Mouse (Mus musculus): ENCODE results near the gene Ccdc69.

The Ccdc69 gene

DNA sequence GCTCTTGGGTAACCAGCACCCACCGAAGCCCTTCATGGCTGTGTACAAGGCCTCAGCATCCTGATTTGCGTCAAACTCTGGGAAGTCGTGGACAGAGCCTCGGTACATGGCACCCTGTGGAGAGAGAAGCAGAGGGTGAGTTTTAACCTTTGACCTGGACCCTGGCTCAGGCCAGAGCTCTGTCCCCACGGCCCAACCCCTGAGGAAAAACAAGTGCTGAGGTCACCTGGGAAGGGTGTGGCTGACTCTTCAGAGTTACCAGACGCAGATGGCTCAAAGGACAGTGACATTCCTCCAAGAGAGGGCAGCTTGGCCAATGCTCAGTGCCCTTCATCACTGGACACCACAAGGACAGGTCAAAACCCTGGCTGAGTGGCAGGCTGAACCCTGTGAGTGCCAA, 64.1 kb downstream of the Ccdc69 start:
- DNase-seq (ENCODE audit: extremely low spot score, low read depth, low spot score) = no peak

DNA sequence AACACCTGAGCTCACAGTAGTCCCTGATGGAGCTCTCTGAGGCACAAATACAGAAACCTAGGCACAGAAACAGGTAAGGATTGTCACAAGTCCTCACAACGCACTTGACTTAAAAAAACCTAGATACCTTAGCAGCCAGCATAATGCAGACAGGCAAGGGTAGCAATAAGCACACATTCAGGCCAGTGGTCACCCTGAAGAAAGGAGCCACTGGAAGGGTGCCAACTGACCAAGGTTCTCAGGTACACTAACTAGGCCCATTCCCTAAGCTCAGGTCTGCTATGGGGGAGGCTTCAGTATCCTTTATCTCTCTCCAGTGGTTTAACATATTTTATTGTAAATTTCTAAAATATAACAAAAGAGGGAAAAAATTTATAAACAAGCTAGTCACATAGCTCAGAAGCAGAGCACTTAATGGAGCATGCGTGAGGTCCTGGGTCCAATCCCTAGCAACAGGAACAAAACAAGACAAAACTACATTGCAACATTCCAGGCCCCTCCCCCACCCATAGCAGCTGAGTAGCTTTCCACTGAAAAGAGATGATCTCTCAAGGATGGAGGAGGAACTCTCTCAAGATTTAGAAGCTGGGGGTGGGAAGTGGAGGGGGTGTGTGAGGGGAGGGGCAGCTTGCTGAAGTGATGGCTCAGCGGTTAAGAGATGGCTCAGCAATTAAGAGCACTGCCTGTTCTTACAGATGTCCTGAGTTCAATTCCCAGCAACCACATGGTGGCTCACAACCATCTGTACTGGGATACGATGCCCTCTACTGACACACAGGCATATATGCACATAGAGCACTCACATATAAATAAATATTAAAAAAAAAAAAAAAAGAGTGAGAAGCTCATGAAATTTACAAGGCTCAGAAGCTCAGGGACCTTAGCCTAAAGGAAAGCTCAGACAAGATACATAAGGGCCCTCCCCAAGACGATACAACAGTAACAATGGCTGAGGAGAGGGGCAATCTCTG, 65.1 kb downstream of the Ccdc69 start:
- no peak for DNase-seq (ENCODE audit: extremely low spot score, low read depth, low spot score)

DNA sequence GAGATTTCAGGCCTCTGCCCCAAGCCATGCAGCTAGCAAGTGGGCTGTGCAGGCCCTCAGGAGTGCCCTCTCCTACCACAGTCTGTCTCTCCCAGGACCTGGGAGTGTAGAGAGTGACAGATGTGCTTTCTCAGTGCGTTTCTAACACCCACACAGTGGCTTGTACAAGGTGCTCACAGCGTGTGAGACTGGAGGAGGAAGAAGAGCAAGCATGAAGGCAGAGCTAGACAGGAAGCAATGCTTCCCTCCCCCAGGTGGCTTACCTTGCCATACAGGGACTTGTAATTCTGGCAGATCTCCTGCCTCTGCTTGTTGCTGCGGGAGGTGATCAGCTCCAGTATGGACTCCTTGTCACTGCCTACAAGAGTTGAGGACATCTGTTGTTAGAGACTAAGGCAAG, 66.5 kb downstream of the Ccdc69 start:
- no peak for DNase-seq (ENCODE audit: extremely low spot score, low read depth, low spot score)

DNA sequence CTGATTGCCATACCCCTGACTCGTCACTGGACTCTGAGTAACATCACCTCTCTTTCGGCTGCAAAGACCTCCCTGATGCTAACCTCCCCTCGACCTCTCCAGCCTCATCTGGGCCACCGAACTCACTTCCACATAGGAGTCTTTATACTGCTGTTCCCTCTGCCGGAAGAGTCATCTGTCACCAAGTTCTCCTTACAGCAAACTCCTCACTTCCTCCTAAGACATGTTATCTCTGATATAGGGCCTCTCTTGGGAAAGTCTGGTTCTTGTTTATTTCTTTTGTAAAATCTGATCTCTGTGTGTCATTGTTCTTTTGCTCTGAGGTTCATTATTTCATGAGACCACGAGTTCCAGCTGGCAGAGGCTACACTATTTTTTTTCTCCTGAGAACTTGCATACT, 69.7 kb downstream of the Ccdc69 start:
- DNase-seq (ENCODE audit: extremely low spot score, low read depth, low spot score) = no peak

DNA sequence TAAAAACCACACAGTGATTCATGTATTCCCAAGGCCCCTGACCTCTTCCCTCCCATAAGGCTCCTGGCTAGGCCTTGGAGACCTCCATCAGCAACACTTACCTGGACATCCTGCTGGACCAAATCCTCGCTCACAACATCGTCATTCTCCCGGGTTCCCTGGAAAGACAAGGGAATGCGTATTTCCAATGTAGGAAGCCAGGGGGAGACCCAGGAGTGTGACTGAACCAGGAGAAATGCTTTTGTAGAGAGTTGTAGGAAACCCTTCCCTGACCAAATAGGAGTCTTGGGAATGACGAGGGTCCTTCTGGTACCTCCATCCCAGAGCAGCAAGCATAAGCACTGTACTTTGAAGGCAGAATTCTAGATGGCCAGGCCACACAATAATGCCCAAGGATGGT, 72.2 kb downstream of the Ccdc69 start:
- no peak for DNase-seq (ENCODE audit: extremely low spot score, low read depth, low spot score)

DNA sequence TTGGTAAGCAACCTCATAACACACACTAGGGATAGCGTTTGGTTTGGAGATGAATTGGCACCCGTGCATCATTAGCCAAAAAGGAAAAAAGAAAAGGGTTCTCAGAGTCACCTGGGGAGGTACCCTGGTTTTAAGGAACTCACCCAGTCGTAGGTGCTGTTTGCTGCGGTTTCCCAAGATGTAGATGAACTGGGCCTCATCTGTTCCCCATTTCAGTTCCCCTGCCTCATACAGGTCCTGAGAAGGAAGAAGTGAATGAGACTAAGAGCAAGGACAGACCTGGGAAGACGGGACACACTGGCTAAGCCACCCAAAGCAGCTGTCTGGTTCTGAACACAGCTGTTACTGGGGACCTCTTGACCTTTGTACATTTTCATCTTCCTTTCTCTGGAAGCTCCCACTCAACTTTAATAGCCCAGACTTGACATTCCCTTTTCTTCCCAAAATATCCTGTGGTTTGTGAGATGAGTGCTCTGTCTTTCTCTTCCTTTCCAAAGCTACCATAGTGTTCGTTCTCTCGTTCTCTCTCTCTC, 72.9 kb downstream of the Ccdc69 start:
- DNase-seq (ENCODE audit: extremely low spot score, low read depth, low spot score) = no peak
